Mouse (Mus musculus): ENCODE data around the gene Gm20388.
"Not testable (repeated sequence)": the region's sequence is repeated elsewhere in the genome, so short reads cannot be mapped to it uniquely, and the experiment has no call there.

The Gm20388 gene

GRCm38 (mm10) chr8:123799434-123799833 is 3888.8 kb downstream of the Gm20388 start:
- no peak for DNase-seq (ENCODE audit: low read depth)

- DNase-seq (ENCODE audit: low read depth): peak; percentile 78
These were observed 3889.2 kb downstream of the Gm20388 start for GRCm38 (mm10) chr8:123799885-123800284.

GRCm38 (mm10) chr8:123800867-123801266 is 3890.2 kb downstream of the Gm20388 start:
- no peak for DNase-seq (ENCODE audit: low read depth)

GRCm38 (mm10) chr8:123801538-123801937 is 3890.9 kb downstream of the Gm20388 start:
- no peak for DNase-seq (ENCODE audit: low read depth)

GRCm38 (mm10) chr8:123803639-123804038 is 3893.0 kb downstream of the Gm20388 start:
- no peak for DNase-seq (ENCODE audit: low read depth)

- no peak for DNase-seq (ENCODE audit: low read depth)
These were observed 3893.9 kb downstream of the Gm20388 start for GRCm38 (mm10) chr8:123804586-123804985.

- DNase-seq (ENCODE audit: low read depth): no peak
These were observed 3894.6 kb downstream of the Gm20388 start for GRCm38 (mm10) chr8:123805209-123805717.

- DNase-seq (ENCODE audit: low read depth): peak; percentile 95
These were observed 3895.2 kb downstream of the Gm20388 start, which contains the start of gene Rab4a for GRCm38 (mm10) chr8:123805718-123806373. TSS of gene Rab4a (plus strand) at chr8:123805985.

- peak; percentile 35 for DNase-seq (ENCODE audit: low read depth)
These were observed 3895.8 kb downstream of the Gm20388 start for GRCm38 (mm10) chr8:123806374-123806935.

GRCm38 (mm10) chr8:123807024-123807431 is 3896.4 kb downstream of the Gm20388 start:
- DNase-seq (ENCODE audit: low read depth): peak; percentile 39

- no peak for DNase-seq (ENCODE audit: low read depth)
These were observed 3897.4 kb downstream of the Gm20388 start for GRCm38 (mm10) chr8:123807852-123808573.

GRCm38 (mm10) chr8:123808671-123809070 is 3898.0 kb downstream of the Gm20388 start:
- no peak for DNase-seq (ENCODE audit: low read depth)

GRCm38 (mm10) chr8:123809342-123809741 is 3898.7 kb downstream of the Gm20388 start:
- DNase-seq (ENCODE audit: low read depth): not testable (repeated sequence)

- no peak for DNase-seq (ENCODE audit: low read depth)
These were observed 3901.6 kb downstream of the Gm20388 start for GRCm38 (mm10) chr8:123812227-123812626.

GRCm38 (mm10) chr8:123813173-123813891 is 3902.7 kb downstream of the Gm20388 start:
- DNase-seq (ENCODE audit: low read depth): no peak

- no peak for DNase-seq (ENCODE audit: low read depth)
These were observed 3903.2 kb downstream of the Gm20388 start for GRCm38 (mm10) chr8:123813892-123814266.

GRCm38 (mm10) chr8:123815325-123815724 is 3904.7 kb downstream of the Gm20388 start:
- no peak for DNase-seq (ENCODE audit: low read depth)

- DNase-seq (ENCODE audit: low read depth): no peak
These were observed 3906.3 kb downstream of the Gm20388 start for GRCm38 (mm10) chr8:123816939-123817338.

- no peak for DNase-seq (ENCODE audit: low read depth)
These were observed 3907.1 kb downstream of the Gm20388 start for GRCm38 (mm10) chr8:123817747-123818146.

GRCm38 (mm10) chr8:123819683-123820610 is 3909.3 kb downstream of the Gm20388 start:
- no peak for DNase-seq (ENCODE audit: low read depth)

- no peak for DNase-seq (ENCODE audit: low read depth)
These were observed 3910.1 kb downstream of the Gm20388 start for GRCm38 (mm10) chr8:123820780-123821179.

Data from NIH3T3 (cell line).